18 mouse cellular contexts compared by ENCODE assay signal in genomic region chr7:119002501-119002900, GRCm38 (mm10). TPM values are rescaled to one million over a fixed set of nuclear protein-coding genes. Genes with fewer than 3 reads are reported as not detected.
A peak's percentile ranks its signal among the peaks of the same experiment; 100 is the strongest.
DNase-seq lines count a peak whose midpoint lies in the region; ATAC-seq and TF ChIP-seq lines count a peak whose summit lies in the region.
"Had no signal": no experiment of that assay in that cellular context is flagged by ENCODE, and none has a peak within 500 bp of the region (broad histone marks: within the 10 kb centered on the region; RNA-seq: fewer than 3 reads in every experiment).

No protein-coding gene starts in this region.

- H3K4me3 ChIP-seq in kidney, embryonic 14.5 days (ENCODE audit: low read length): no peak overlapping the region
- H3K4me3 ChIP-seq in layer of hippocampus, adult 2 months: no peak overlapping the region
- H3K4me3 ChIP-seq: heart, embryonic 13.5 days; hindbrain, embryonic 13.5 days had no signal

- WGBS in kidney, embryonic 14.5 days: 75% methylated on average over 2 of the region's 2 CpGs

- H3K36me3 ChIP-seq in kidney, embryonic 14.5 days (ENCODE audit: control insufficient read depth, insufficient read depth, low read length): no peaks in the 10 kb centered on the region
- H3K36me3 ChIP-seq: heart, embryonic 13.5 days; hindbrain, embryonic 13.5 days had no signal

- ATAC-seq in kidney, embryonic 14.5 days (ENCODE audit: low FRiP score, low TSS enrichment): no peak
- ATAC-seq: forebrain, embryonic 16.5 days; hindbrain, postnatal 0 days had no signal

- no peaks in the 10 kb centered on the region for H3K27me3 ChIP-seq in kidney, embryonic 14.5 days (ENCODE audit: control insufficient read depth, insufficient read depth, low read length)
- H3K27me3 ChIP-seq: hindbrain, embryonic 13.5 days had no signal

- H3K4me1 ChIP-seq in kidney, embryonic 14.5 days (ENCODE audit: control insufficient read depth, insufficient read depth, low read length): no peaks in the 10 kb centered on the region
- H3K4me1 ChIP-seq: heart, embryonic 13.5 days; hindbrain, embryonic 13.5 days had no signal

- no peak for TF ChIP-seq CTCF in layer of hippocampus, adult 2 months (conservative IDR thresholded peaks at IDR 0.05)

- H3K4me2 ChIP-seq in kidney, embryonic 14.5 days (replicated peaks; ENCODE audit: low read depth, low read length): no peak overlapping the region
- H3K4me2 ChIP-seq: heart, embryonic 13.5 days; hindbrain, embryonic 13.5 days had no signal

- no peak overlapping the region for H3K9ac ChIP-seq in kidney, embryonic 14.5 days (ENCODE audit: low read depth, low read length)
- H3K9ac ChIP-seq: heart, embryonic 13.5 days; hindbrain, embryonic 13.5 days had no signal

- H3K9me3 ChIP-seq in kidney, embryonic 14.5 days (ENCODE audit: control insufficient read depth, low read length): no peaks in the 10 kb centered on the region
- H3K9me3 ChIP-seq: heart, embryonic 13.5 days; hindbrain, embryonic 13.5 days had no signal

- H3K27ac ChIP-seq in kidney, embryonic 14.5 days (ENCODE audit: low read depth, low read length): no peak overlapping the region
- H3K27ac ChIP-seq in layer of hippocampus, adult 2 months: no peak overlapping the region
- H3K27ac ChIP-seq: heart, embryonic 13.5 days; hindbrain, embryonic 13.5 days; hindbrain, postnatal 0 days had no signal

- DNase-seq in cerebellum, postnatal 14 days: peak; percentile 18 to 43
- DNase-seq in cerebellum, adult 9-10 months: no peak
- DNase-seq in kidney, adult 11 months: peak; percentile 31
- DNase-seq in kidney, adult 9 months: peak; percentile 40
- DNase-seq in kidney, postnatal 36 days: peak; percentile 45 to 68
- DNase-seq in layer of hippocampus, adult 2 months (ENCODE audit: low spot score in 2 of 2): no peak
- DNase-seq in embryo, embryonic 10.5 days (ENCODE audit: low spot score): no peak
- DNase-seq: adrenal gland, postnatal 10 days; cerebellum, adult 11 months; cerebellum, adult 8-10 months; gastrocnemius, postnatal 10 days; heart, postnatal 4 days had no signal

RNA-seq across cellular contexts. Expression of gene Gprc5b, which starts 7.5 kb away (rescaled TPM):
- 6.4 and 8.0 TPM in 2 replicates for polyA plus RNA-seq in kidney, embryonic 14.5 days (2014; fragmentation: Nextera tagmentation; extraction: Ambion mirVana)
- total RNA-seq in layer of hippocampus, adult 2 months (2021): 100 to 1,000 TPM; 124 to 134 TPM
- total RNA-seq: MEL had no signal

Comparison
In these comparisons a context has a peak if more than half of its experiments do, and no peak if none do; other contexts are left out.
1. DNase-seq: peak in cerebellum, postnatal 14 days (2 of 2), kidney, adult 11 months (single experiment), kidney, adult 9 months (single experiment) and kidney, postnatal 36 days (2 of 2); none in cerebellum, adult 9-10 months (single experiment), layer of hippocampus, adult 2 months (0 of 2) and embryo, embryonic 10.5 days (single experiment).